Mouse (Mus musculus) CD4-positive helper T cell, adult 2 months (primary cell): Measurements from ENCODE around the gene Cetn4.
A peak's percentile ranks its signal among the peaks of the same experiment; 100 is the strongest.

ENCODE experiments used
- DNase-seq: peaks from one replicate; pipeline ENCODE4 v3.0.0-alpha.2; 2012; ENCODE audit warnings: low read depth, missing footprints, low spot score

The Cetn4 gene

DNA sequence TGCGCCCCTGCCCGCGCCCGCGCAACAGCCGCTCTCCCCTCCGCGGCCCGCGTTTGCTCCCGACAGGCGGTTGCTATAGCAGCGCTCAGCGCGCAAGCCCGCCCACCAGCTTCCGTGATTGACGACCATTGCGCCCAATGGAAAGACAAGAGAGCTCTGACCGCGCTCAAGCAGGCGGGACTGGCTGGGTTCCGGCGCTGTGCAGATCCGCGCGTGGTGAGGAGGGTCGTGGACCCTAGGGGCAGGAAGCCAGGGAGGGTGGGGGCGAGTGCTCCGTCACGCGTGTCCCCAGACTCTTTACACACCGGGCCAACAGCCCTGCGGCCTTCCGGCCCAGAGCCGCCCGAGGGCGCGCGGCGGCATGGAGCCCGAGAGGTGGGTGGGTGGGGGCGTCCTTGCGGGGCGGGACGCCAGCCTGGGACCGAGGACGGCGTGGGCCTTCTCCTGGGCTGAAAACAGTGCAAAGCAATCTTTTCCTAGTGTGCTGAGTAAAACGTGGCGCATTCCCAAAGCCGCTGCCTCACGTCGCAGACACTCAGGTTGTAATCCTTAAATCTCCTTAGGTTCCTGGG is at the start of gene Cetn4, which contains the start of gene Bbs12:
TSS of gene Cetn4 (minus strand) at position 339 of the 572 bp plus-strand sequence.
TSS of gene Bbs12 (plus strand) at position 185 of the 572 bp plus-strand sequence.
- DNase-seq = peak; percentile 96

DNA sequence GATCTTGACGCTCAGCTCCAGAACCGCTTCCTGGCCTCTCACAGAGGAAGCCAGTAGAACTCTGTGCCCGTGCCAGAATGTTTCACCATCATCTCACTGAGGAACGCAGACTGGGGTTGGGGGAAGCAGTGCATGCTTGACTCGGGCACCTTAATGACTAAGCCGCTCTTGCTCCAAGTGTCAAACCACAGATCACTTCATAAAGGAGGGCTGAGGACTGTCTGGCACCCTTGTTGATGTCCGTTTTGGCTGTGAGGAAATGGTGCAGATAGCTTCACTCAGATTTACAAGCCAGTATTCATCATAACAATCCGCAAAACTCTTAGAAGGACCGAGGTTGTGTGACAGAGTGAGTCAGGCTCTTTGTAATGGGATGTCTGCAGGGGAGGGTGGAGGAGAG is 48.2 kb upstream of the Cetn4 start:
- no peak for DNase-seq

DNA sequence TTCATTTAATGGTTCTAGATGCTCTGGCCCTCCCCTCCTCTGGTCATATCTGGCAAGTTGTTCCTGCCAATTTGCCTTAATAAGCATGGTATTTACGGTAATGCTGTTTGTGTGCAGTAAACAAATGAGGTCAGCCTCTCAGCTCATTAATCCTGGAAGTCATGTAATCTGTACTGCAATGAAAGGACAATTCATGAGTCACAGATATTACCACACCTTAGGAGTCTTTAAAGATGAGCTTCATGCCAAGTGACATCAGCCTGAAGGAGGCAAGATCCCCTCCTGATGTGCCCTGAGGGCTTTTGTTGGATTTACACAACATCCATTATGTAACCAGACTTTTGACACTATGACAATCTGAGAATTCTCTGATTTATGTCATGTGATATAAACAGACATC is 42.2 kb upstream of the Cetn4 start:
- DNase-seq = no peak

DNA sequence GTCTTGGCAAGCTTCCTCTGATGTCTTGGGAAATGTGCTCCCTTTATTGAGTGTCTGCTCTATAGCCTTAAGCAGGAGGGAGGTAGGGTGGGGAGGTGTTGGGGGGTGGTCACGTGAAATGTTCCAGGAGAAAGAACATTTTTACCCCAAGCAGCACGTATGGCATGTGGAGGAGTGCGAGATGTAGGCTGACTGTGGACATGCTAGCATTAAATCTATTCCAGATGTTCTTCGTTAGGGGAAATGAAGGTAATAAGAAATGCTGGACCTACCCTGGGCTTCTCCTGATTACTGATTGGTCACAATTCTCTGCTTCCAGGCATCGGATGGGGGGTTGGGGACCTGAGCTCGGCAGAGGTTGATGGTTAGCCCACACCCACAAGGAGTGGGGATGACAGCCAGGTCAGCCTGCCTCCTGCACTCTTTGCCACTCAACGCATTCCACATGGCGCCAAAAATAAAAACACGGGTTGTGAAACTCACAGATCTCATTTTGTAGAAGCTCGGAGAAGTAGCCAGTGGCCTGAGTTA is 41.5 kb upstream of the Cetn4 start:
- no peak for DNase-seq

DNA sequence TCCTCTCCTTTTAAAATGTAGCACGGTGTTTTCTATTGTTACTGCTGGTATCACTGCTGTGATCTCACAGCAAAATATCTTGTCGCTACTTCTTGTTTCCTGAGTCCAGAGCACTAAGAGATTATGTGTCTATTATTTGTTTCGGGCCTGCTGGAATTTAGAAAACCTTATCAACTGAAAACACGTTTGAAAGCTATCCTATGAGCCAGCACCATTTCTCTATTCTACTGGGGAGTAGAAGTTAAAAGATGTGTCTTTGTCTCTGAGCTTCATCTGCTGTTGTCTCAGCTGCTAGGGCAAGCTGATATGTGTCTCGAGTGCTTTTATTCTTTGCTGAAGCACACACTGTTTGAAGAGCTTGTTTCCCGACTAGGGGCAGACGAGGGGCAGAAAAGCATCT is 37.9 kb upstream of the Cetn4 start:
- no peak for DNase-seq

DNA sequence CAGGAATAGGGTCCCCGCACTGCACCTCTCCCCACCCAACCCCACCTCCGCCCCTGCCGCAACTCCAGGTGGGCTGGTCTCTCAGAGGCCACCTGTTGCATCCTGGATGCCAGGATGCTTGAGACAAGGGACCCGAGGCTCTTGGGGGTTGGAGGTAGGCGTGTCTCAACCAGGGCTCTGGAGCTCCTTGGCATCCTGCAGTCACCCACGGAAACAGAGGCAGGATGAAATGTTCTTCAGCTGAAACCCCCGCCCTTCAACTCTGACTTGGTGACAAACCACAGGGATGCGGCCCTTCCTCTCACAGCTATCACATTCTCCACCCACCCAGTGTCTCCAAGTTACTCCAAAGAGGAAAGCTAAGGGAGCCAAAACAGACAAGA is 36.6 kb upstream of the Cetn4 start:
- peak; percentile 26 for DNase-seq

DNA sequence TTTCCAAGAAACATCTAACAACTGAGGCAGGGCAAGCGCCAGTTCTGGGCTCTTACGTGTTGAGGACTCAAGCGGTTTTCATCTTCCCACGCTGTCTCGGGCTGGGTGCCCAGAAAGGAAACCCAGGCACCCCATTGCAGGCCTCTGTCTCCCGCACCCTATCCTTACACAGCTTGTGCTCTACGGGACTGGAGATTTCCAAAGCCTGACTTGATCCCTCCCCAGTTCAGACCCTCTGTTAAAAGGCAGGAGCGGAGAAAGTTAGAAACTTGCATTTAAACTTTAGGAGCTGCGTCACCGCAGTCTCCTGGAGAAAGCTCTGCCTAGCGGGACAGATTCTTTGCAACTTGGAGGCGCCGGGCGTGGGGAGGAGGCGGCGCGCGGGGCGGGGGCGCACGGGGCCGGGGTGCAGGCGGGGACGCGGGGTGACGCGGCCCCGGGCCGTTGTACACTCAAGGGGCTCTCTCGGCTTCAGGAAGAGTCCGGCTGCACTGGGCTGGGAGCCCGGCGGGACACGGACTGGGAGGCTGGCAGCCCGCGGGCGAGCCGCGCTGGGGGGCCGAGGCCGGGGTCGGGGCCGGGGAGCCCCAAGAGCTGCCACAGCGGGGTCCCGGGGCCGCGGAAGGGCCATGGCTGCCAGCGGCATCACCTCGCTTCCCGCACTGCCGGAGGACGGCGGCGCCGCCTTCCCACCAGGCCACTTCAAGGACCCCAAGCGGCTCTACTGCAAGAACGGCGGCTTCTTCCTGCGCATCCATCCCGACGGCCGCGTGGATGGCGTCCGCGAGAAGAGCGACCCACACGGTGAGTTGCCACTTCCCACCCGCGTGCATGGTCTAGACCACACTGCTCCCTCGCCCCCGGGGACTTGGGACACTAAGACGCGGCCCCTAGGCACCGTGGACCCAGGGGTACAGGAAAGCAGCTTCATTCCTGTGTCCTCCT is 36.0 kb upstream of the Cetn4 start, which contains the start of gene Fgf2:
TSS of gene Fgf2 (plus strand) at position 126 of the 945 bp plus-strand sequence.
- peak; percentile 76 for DNase-seq

DNA sequence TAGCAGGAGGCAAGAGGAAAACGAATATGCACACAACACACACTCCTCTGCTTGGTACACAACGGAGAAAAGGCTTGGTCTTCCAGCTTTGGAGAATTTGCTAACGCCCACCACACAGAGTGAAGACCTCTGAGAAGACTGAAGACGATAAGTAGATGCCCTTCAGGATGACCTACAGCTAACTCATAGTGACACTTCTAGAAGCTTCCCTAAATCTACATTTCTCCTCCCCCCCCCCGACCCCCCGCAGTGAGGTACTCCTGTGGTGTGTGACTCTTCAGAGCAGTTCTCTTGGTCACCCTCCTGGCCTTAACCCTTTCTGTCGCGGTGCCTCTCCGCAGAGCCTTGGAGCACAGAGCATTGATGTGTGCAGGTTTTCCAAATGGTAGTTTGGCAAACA is 35.2 kb upstream of the Cetn4 start:
- DNase-seq = no peak

DNA sequence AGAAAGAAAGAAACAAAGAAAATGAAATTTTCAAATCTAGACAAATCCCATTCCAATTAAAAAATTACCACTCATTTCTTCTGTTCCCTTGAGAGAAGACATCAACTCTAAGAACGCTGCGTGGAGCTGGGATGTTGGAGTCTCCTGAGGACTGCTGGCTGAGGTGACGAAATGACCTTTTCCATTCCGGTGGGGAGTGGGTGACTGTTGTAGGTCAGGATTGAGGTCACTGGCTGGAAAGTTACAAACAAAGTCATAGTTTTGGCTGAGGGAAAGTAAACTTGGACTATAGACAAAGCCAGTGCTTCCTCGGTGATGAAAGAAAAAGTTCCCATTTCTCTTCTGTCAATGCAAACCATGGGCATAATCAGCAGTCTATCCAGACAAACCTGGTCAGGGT is 30.3 kb upstream of the Cetn4 start:
- DNase-seq = no peak

DNA sequence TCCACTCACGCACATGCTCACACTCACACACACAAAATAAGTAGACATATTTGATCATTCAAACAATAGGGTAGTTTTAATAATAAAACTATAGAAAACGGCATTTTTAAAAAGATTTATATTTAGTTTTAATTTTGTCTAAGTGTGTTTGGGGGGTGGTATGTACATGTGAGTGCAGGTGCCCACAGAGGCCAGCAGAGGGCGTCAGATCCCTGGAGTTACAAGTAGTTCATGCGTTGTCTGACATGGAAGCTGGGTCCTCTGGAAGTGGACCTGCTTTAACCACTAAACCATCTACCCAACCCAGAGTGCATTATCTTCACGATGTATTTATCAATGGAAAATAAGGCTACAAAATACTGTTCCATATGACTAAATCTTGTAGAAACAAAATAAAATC is 28.6 kb upstream of the Cetn4 start:
- DNase-seq = peak; percentile 29

DNA sequence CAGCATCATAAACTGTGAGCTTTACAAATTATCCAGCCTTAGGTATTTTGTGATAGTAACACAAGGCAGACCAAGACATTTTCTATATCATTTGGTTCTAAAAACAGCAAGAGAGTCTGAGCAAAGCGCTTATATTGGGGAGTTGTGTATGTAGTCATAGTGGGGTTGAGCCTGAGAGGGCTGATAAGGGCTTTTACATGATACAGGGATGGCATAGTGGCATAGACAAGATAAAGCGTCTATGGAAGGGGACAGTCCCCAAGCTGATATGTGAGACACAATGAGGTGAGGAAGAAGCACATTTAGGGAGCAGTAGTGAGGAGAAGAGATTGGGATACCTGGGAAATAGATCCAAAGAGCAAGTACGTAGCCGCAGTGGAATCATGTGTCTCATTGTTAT is 21.5 kb upstream of the Cetn4 start:
- no peak for DNase-seq

DNA sequence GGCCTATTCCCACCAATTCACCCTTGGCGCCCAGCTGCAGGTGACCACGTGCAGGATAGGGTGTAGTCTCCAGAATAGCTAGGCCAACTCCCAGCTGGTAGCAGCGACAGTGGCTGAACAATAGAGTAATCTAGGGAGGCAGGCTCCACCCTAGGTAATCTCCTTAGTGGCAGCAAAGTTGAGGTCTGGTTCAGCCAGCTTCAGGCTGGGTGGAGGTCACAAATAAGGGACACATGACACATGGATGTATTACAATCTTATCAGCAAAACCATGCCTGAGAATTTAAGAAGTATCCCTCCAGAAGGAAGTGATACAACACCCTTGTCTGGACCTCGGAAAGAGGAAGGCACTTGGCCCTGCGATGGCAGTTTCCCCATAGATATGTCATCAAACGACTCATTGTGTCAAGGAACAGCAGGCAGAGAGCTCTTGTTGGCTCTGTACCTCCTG is 19.5 kb upstream of the Cetn4 start:
- DNase-seq = no peak

DNA sequence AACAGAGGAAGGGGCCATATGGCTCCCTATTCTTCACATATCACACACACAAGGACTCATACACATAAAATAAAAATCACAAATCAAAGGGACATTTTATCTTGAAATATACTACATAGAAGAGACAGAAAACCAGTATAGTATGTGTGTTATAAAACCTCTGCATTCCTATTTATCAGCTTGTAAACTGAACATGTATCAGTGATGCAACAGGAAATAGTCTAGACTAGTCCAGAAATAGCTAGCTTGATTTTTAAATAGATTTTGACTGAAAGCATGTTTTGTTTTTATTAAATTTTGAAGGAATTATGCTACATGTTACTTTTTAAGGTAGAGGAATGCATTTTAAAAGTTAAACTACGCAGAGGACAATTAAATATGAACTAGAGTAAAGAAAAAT is 17.5 kb upstream of the Cetn4 start:
- no peak for DNase-seq

DNA sequence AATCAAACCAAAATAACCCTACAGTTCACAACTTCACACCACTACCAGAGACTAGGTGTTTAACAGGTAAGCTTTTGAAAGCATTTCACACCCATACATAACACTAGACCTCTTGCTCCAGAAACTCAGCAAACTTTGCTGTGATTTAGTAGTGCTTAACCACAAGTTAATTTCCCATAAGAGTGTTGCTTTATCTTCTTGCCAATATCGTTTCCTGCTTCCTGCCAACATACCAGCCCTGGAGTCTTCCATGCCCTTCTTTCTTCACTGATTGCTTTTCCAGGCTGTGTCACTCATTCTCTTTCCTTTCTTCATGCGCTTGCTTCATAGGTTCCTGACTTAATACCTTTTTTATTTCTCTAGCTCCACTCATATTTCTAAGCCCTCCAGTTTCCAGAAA is 16.0 kb upstream of the Cetn4 start:
- DNase-seq = no peak

DNA sequence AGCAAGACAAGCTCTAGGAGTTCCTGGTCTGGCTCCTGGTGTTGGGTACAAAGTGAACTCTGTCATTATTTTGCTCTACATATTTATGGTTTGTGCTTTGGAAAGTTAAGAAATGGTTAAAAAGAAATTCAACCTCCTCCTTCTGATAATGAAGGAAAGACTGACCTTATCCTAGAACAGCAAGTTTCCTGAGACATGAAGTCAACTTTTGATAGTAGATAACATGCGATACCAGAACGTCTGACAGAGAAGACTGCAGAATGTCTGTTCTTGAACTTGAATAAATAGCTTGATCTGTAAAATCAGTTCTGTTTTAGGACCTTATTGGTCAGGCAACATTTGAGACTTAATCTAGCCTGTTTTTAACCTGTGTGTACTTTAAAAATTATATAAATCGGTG is 14.1 kb upstream of the Cetn4 start:
- no peak for DNase-seq

DNA sequence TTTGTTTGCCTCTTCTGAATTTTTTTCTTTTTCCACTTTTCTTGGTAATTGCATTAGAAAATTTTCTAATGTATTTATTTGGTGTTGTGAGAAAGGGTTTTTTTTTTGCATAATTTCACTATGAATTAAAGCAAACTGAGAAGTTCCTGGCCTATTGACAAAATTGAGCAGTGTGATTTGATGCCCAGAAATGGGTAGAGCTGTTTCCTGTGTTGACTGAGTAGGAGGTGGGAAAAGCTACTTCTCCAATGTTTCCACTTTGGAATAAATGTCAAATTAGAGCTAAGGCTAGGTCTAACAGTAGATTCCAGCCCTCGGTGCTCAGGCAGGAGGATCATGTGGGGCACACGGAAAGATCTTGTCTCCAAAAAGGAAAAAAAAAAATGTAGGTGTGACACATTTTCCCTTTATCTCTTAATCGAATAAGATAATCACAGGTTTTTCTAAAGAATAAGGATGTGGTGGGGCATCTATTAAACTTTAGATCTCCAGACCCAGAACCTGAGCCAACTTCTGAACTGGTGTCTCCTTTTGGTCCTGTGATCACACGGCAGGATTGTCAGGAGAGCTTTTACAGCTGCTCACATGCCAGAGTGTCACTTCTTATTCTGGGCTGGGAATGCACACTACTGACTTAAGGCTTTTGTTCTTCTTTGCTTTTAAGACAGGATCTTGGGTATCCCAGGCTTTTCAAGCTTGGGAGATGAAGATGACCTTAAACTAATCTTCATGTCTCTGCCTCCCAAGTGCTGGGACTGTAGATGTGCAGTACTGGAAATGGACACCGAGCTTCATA is 13.0 kb upstream of the Cetn4 start:
- no peak for DNase-seq

DNA sequence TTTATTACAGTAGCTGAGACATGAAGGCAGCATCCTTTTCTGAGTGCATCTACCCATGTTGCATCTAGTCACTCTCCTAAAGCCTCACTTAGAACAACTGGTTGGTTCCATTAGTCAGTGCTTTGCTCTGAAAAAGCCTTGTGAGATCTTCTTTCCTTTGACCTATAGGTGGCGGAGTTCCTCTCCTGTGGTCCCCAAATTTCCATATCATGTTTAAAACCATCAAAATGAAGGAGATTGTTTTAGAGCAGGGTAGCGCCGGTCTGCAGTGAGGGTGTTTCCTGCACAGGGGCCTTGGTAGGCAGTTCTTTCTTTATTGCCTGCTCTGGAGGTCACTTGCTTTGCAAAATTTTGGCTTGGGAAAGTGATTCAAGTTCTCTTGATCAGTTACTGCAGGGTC is 11.8 kb upstream of the Cetn4 start:
- DNase-seq = peak; percentile 38

DNA sequence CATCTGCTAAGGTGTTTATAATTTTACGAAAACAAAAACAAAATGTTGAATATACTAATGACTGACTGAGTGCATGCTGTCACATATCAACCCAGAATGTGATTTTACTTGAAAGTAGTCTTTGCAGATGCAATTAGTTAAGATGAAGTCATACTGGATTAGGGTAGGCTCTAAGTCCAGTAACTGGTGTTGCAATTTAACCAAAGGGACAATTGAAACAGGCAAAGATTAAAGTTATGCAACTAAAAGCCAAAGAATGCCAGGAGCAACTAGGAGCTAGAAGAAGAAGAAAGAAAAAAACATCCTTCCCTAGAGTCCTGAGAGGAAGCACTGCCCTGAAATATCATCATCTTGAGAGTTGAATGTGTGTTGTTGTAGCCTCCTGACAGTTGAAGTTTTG is 3.7 kb upstream of the Cetn4 start:
- no peak for DNase-seq

DNA sequence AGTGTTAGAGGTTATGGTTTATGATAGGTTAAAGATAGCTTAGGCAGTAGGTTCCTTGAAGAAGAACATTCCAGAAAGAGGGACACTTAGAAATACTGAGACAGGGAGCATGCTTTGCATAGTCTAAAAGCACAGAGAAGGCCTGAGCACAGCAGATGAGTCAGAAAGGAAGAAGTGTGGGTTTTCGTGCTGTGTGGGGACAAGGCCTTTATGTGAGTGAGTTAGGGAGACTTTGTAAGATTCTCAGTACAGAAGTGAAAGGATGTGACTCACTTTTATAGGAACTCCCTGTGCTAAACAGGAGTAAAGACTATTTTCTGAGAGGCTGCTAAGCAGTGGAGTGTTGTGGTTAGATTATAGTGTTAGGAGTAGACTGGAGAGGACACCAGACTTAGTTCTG is 863 bp upstream of the Cetn4 start:
- DNase-seq = peak; percentile 76

DNA sequence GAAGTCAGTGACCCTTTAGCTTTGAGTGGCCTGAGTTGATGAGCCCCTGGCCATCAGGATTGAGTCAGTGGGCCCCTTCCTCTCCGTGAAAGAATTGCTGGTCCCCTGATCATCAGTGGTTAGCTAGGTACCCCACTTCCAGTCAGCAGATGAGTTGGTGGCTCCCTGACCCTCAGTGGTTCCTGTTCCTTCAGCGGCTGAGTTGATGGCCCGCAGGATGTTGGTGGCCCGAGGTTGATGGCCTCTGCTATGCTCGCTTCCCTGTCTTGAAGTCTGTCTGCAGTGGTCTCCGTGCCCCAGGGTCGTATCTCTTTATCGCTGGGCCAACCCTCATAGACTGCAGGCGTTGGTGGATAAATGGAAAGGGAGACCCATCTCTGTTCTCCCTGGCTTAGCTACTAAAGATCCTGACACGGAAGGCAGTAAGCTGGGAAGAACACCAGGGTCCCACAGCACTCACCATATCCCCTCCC is 575 bp downstream of the Cetn4 start:
- no peak for DNase-seq

DNA sequence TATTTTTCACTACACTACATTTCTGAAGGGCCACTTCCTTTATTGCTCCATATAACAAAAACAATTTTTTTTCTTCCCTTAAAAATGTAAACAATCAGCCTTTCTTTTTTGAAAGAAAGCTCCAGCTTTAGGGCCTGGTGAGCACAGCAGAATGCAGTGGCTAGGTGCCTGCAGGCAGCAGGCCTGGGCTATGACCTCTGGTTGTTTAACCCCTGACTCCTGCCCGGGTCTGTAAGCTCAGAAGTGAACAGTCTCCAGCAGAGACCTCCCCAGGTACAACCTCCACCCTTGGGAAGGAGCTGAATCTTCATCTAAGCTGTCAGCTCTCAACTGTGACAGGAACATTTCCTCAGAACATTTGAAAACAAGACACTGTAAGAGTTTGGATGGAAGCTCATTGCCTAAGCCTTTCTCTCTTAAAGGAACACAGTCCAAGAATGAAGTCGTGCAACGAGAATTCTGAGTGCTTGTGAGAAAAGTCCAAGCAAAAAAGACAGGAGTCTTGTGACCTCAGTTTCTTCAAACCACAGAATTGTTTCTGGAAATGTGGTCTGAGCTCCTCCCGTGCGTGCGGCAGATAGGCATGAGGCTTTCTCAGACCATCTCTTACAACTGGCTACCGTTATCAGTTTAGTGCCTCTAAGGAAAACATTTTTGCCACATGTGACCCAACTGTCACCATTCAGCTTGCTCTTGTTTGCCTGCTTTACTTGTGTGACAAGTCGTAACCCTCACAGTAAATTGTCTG is 8.9 kb downstream of the Cetn4 start:
- DNase-seq = no peak
